Mouse (Mus musculus) liver, adult 2 months (tissue): ENCODE results near the gene Rab11fip5.

Experiments
- CTCF ChIP-seq: fragments of 200-500 bp; IDR thresholded peaks from 2 replicates; pipeline ENCODE4 v1.5.1; 2011; ENCODE audit warnings: low read depth, low read length, control low read depth
- POLR2A ChIP-seq: fragments of 200-500 bp; IDR thresholded peaks from 2 replicates; pipeline ENCODE4 v1.6.1; 2011; ENCODE audit warnings: low read length, control low read depth; ENCODE audit not compliant: insufficient read depth; ENCODE audit errors: extremely low read depth

GRCm38 (mm10) chr6:85373066-85373860 is 1.2 kb downstream of the Rab11fip5 start:
- TF ChIP-seq CTCF, result no peak
- no peak for TF ChIP-seq POLR2A
